Mouse (Mus musculus) neural tube, embryonic 10.5 days (tissue): Measurements from ENCODE around the gene Drd5.
A peak's percentile ranks its signal among the peaks of the same experiment; 100 is the strongest.

Source experiments
- DNase-seq: peaks from one replicate; pipeline ENCODE4 v3.0.0-alpha.2; 2017; ENCODE audit warnings: low spot score; ENCODE audit errors: extremely low spot score

Drd5 gene

GRCm38 (mm10) chr5:38318966-38319786 is at the start of gene Drd5:
TSS of gene Drd5 (plus strand) at chr5:38319367.
- peak; percentile 52 for DNase-seq

GRCm38 (mm10) chr5:38270942-38271341 is 48.2 kb upstream of the Drd5 start:
- no peak for DNase-seq

GRCm38 (mm10) chr5:38273831-38274230 is 45.3 kb upstream of the Drd5 start:
- DNase-seq: no peak

- no peak for DNase-seq
Observed at GRCm38 (mm10) chr5:38275771-38276170, 43.4 kb upstream of the Drd5 start, which contains the start of gene Otop1. TSS of gene Otop1 (plus strand) at chr5:38275972.

- DNase-seq: peak; percentile 36
Observed at GRCm38 (mm10) chr5:38276451-38276850, 42.7 kb upstream of the Drd5 start.

GRCm38 (mm10) chr5:38277098-38277866 is 41.9 kb upstream of the Drd5 start:
- peak; percentile 49 for DNase-seq

- peak; percentile 31 for DNase-seq
Observed at GRCm38 (mm10) chr5:38277936-38278600, 41.1 kb upstream of the Drd5 start.

- DNase-seq: no peak
Observed at GRCm38 (mm10) chr5:38280075-38280474, 39.1 kb upstream of the Drd5 start.

GRCm38 (mm10) chr5:38285724-38286123 is 33.4 kb upstream of the Drd5 start:
- no peak for DNase-seq

GRCm38 (mm10) chr5:38288476-38288875 is 30.7 kb upstream of the Drd5 start:
- DNase-seq: no peak

- DNase-seq: no peak
Observed at GRCm38 (mm10) chr5:38301761-38302411, 17.3 kb upstream of the Drd5 start.

- no peak for DNase-seq
Observed at GRCm38 (mm10) chr5:38302651-38303050, 16.5 kb upstream of the Drd5 start.

- DNase-seq: no peak
Observed at GRCm38 (mm10) chr5:38305241-38305640, 13.9 kb upstream of the Drd5 start.

GRCm38 (mm10) chr5:38307255-38308101 is 11.7 kb upstream of the Drd5 start:
- DNase-seq: peak; percentile 93

GRCm38 (mm10) chr5:38308873-38309272 is 10.3 kb upstream of the Drd5 start:
- DNase-seq: peak; percentile 48

- no peak for DNase-seq
Observed at GRCm38 (mm10) chr5:38309795-38310194, 9.4 kb upstream of the Drd5 start.

GRCm38 (mm10) chr5:38333381-38333780 is 14.2 kb downstream of the Drd5 start:
- DNase-seq: no peak

GRCm38 (mm10) chr5:38334582-38334981 is 15.4 kb downstream of the Drd5 start:
- no peak for DNase-seq

- DNase-seq: no peak
Observed at GRCm38 (mm10) chr5:38343101-38343500, 23.9 kb downstream of the Drd5 start.

- peak; percentile 37 for DNase-seq
Observed at GRCm38 (mm10) chr5:38346646-38347432, 27.7 kb downstream of the Drd5 start.
